Mouse (Mus musculus): ENCODE results near the gene Plbd2.
A peak's percentile ranks its signal among the peaks of the same experiment; 100 is the strongest.

The Plbd2 gene

GRCm38 (mm10) chr5:120472770-120473169, 30.7 kb downstream of the Plbd2 start, which contains the start of gene Sdsl:
TSS of gene Sdsl (minus strand) at chr5:120472810.
- DNase-seq, result no peak

- DNase-seq, result no peak
Observed at GRCm38 (mm10) chr5:120471538-120471937, 31.9 kb downstream of the Plbd2 start.

GRCm38 (mm10) chr5:120468830-120469229, 34.6 kb downstream of the Plbd2 start:
- DNase-seq, result no peak

GRCm38 (mm10) chr5:120468336-120468735, 35.1 kb downstream of the Plbd2 start:
- DNase-seq, result no peak

- DNase-seq, result no peak
Observed at GRCm38 (mm10) chr5:120467026-120467425, 36.4 kb downstream of the Plbd2 start.

GRCm38 (mm10) chr5:120465860-120466259, 37.6 kb downstream of the Plbd2 start:
- no peak for DNase-seq

GRCm38 (mm10) chr5:120465062-120465461, 38.4 kb downstream of the Plbd2 start:
- DNase-seq, result peak; percentile 80

GRCm38 (mm10) chr5:120464321-120464720, 39.1 kb downstream of the Plbd2 start:
- DNase-seq, result peak; percentile 56

GRCm38 (mm10) chr5:120461902-120462301, 41.5 kb downstream of the Plbd2 start:
- DNase-seq, result no peak

GRCm38 (mm10) chr5:120459133-120459532, 44.3 kb downstream of the Plbd2 start:
- peak; percentile 30 for DNase-seq

GRCm38 (mm10) chr5:120457628-120458027, 45.8 kb downstream of the Plbd2 start:
- DNase-seq, result peak; percentile 78

- no peak for DNase-seq
Observed at GRCm38 (mm10) chr5:120456841-120457554, 46.4 kb downstream of the Plbd2 start.

GRCm38 (mm10) chr5:120456253-120456652, 47.2 kb downstream of the Plbd2 start:
- no peak for DNase-seq

GRCm38 (mm10) chr5:120454756-120455337, 48.6 kb downstream of the Plbd2 start:
- DNase-seq, result no peak

- no peak for DNase-seq
Observed at GRCm38 (mm10) chr5:120447305-120447704, 56.1 kb downstream of the Plbd2 start.

GRCm38 (mm10) chr5:120440733-120441132, 62.7 kb downstream of the Plbd2 start:
- DNase-seq, result peak; percentile 95

GRCm38 (mm10) chr5:120439887-120440670, 63.3 kb downstream of the Plbd2 start:
- DNase-seq, result no peak

GRCm38 (mm10) chr5:120438991-120439710, 64.3 kb downstream of the Plbd2 start:
- DNase-seq, result no peak

GRCm38 (mm10) chr5:120438469-120438868, 65.0 kb downstream of the Plbd2 start:
- DNase-seq, result no peak

- DNase-seq, result no peak
Observed at GRCm38 (mm10) chr5:120437986-120438385, 65.4 kb downstream of the Plbd2 start.

GRCm38 (mm10) chr5:120437539-120437938, 65.9 kb downstream of the Plbd2 start:
- DNase-seq, result no peak

GRCm38 (mm10) chr5:120436885-120437495, 66.4 kb downstream of the Plbd2 start:
- no peak for DNase-seq

All from thymus, postnatal 4 days (tissue).